Mouse (Mus musculus) Patski (cell line): ENCODE results near the gene Gusb. TPM values are rescaled to one million over a fixed set of nuclear protein-coding genes. Genes with fewer than 3 reads are reported as not detected.

ENCODE experiments used
- ATAC-seq: fragments of 100-300 bp; one replicate; pipeline ENCODE4 v1.8.0; 2021
- CTCF ChIA-PET: fragments of 350-600 bp; sonication (Branson Sonifier 250); formaldehyde crosslinking; loops from one replicate; lab custom pipeline; 2022; ENCODE audit warnings: inconsistent platforms; lab: Charles Lee
- POLR2A ChIA-PET: fragments of 350-600 bp; sonication (Branson Sonifier 250); formaldehyde crosslinking; loops from one replicate; lab custom pipeline; 2022; ENCODE audit warnings: antibody characterized with exemption, inconsistent platforms; lab: Charles Lee
- DNase-seq: peaks from one replicate; pipeline ENCODE4 v3.0.0-alpha.2; 2011; ENCODE audit warnings: low read depth, low spot score
- H3K27me3 ChIP-seq: fragments of 371-371 bp; one replicate; pipeline ENCODE4 v1.5.1; 2021
- CTCF ChIP-seq: fragments of 100-300 bp; IDR thresholded peaks from one replicate; pipeline ENCODE4 v1.5.1; 2021
- in situ Hi-C: fragments of 300-500 bp; cut with MboI; formaldehyde crosslinking; loops from 3 replicates; pipeline ENCODE4 v1.11.1; 2018; ENCODE audit warnings: low pct_unique_long_range_greater_than_20kb, mixed read lengths
- polyA plus RNA-seq: library from polyadenylated mRNA; unstranded; gene quantifications from one replicate; pipeline ENCODE4 v1.2.3, GENCODE M21; 2021

Gusb gene
- 63.8 TPM for polyA plus RNA-seq

- ChIA-PET CTCF (interaction anchor here (1.0 to 1.7 kb wide), 3 partner anchors 35 to 41 kb away, joined by 3 to 8 read pairs (median 4); no protein-coding TSS in a partner anchor), POLR2A (interaction anchor here (1.2 kb wide), 2 partner anchors 18 to 19 kb away, joined by 3 to 4 read pairs; no protein-coding TSS in a partner anchor)
- ATAC-seq, result peak; percentile 65
- DNase-seq, result no peak
- in situ Hi-C loops, result no loop called here
- no peak for TF ChIP-seq CTCF
- H3K27me3 ChIP-seq, result no peaks in the 10 kb centered on the region
Observed at GRCm38 (mm10) chr5:130002301-130003146, at the start of gene Gusb. Gusb (minus strand) TSS chr5:130003049.

- no peak for TF ChIP-seq CTCF
- in situ Hi-C loops, result no loop called here
- ATAC-seq, result no peak
- DNase-seq, result no peak
- ChIA-PET CTCF (interaction anchor here (0.9 to 3.5 kb wide), 7 partner anchors 9 to 135 kb away, joined by 3 to 10 read pairs (median 3); no protein-coding TSS in a partner anchor), POLR2A (no interaction called here)
- H3K27me3 ChIP-seq, result no peaks in the 10 kb centered on the region
Observed at GRCm38 (mm10) chr5:130052510-130052909, 49.7 kb upstream of the Gusb start.

DNA sequence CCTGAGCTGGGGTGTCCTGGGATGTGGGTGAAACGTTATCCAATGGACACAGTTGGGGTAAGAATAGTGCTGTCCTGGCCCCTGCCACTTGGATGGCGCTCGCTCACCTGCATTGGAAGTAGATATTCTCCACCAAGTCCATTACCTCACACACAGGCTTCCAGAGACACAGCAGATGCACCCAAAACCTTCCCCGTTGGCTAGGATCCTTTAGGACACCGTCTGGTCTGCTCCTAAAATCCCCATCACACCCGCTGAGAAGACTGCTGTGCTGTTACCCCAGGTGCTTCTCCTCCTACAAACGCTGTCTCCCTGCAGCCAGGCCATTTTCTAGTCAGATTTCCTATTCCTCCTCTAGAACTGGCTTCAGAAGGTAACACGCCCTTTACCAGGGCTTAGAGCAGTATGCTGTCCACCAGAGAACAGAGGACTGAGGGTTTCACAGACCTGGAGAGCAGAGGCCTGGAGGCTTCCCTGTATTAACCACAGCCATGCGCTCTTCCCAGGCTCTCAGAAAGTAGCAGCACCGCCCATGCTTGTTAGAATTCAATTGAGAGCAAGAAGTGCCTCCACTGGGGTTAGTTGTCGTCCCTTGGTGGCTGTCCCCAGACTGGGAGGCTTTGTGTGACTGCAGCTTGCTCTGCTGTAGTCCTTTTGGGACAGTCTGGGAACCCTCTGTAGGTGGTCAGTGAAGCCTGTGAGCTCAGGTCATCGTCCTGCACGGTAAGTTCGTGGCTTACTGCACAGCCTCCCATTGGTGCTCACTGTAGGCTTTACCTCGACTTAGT is 48.4 kb upstream of the Gusb start:
- ATAC-seq (no peak), DNase-seq (no peak)
- ChIA-PET CTCF (interaction anchor here (1.3 to 3.5 kb wide), 4 partner anchors 8 to 89 kb away, joined by 3 to 10 read pairs (median 9); no protein-coding TSS in a partner anchor), POLR2A (no interaction called here)
- H3K27me3 ChIP-seq, result no peaks in the 10 kb centered on the region
- no peak for TF ChIP-seq CTCF
- in situ Hi-C loops, result no loop called here

GRCm38 (mm10) chr5:130050416-130050815 is 47.6 kb upstream of the Gusb start:
- in situ Hi-C loops, result no loop called here
- DNase-seq (no peak), ATAC-seq (no peak)
- ChIA-PET CTCF (interaction anchor here (2.2 to 3.5 kb wide), 2 partner anchors 27 to 90 kb away, joined by 10 read pairs; no protein-coding TSS in a partner anchor), POLR2A (no interaction called here)
- H3K27me3 ChIP-seq, result no peaks in the 10 kb centered on the region
- no peak for TF ChIP-seq CTCF

- in situ Hi-C loops, result no loop called here
- POLR2A ChIA-PET, result interaction anchor here (1.0 kb wide), 1 partner anchor 11 kb away, joined by 3 read pairs; no protein-coding TSS in a partner anchor
- no peaks in the 10 kb centered on the region for H3K27me3 ChIP-seq
- ATAC-seq (no peak), DNase-seq (no peak)
- CTCF ChIA-PET, result interaction anchor here (1.0 to 1.9 kb wide), 5 partner anchors 11 to 35 kb away, joined by 3 to 4 read pairs (median 3); no protein-coding TSS in a partner anchor
- no peak for TF ChIP-seq CTCF
Observed at GRCm38 (mm10) chr5:130048786-130049520, 46.1 kb upstream of the Gusb start.

DNA sequence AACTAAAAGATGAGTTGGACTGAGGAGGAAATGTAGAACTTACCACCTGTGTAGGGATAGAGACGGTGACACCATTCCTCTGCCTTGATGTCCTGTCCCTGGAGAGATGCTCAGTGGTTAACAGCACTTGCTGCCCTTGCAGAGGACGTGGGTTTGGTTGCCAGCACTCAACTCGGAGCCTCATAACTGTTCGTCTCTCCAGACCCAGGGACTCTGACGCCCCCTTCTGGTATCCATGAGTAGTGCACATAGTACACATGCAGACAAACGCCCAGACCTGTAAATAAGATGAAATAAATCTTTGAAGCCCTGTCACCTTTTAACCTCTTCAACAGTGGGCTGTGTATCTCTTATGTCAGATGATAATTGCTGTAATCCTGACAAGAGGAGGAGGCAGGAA is 44.2 kb upstream of the Gusb start:
- H3K27me3 ChIP-seq, result no peaks in the 10 kb centered on the region
- TF ChIP-seq CTCF, result peak; percentile 54
- ATAC-seq (no peak), DNase-seq (no peak)
- in situ Hi-C loops, result no loop called here
- CTCF ChIA-PET, result interaction anchor here (1.4 kb wide), 1 partner anchor 9 kb away, joined by 5 read pairs; no protein-coding TSS in a partner anchor
- POLR2A ChIA-PET, result no interaction called here

DNA sequence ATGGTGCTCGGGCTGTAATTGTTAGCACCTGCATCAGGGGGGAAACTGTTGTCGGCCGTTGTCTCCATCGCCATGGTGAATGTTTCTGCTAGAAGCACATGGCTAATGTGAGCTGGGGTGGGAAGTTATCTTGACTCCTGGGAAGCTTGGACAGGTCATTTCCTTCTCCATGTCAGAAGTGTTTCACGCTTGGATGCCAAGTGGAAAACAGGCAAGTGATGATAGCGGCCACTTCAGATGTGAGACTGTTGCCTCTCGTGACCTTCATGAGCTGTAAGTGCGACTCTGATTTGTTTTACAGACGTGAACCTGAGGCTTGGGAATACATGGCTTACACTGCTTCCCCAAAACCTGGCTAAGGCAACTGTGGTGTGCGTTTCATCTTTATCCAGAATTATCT is 43.7 kb upstream of the Gusb start:
- TF ChIP-seq CTCF, result no peak
- ATAC-seq (no peak), DNase-seq (no peak)
- no peaks in the 10 kb centered on the region for H3K27me3 ChIP-seq
- in situ Hi-C loops, result no loop called here
- ChIA-PET CTCF (interaction anchor here (1.4 to 1.5 kb wide), 2 partner anchors 9 to 117 kb away, joined by 3 to 5 read pairs; no protein-coding TSS in a partner anchor), POLR2A (no interaction called here)

DNA sequence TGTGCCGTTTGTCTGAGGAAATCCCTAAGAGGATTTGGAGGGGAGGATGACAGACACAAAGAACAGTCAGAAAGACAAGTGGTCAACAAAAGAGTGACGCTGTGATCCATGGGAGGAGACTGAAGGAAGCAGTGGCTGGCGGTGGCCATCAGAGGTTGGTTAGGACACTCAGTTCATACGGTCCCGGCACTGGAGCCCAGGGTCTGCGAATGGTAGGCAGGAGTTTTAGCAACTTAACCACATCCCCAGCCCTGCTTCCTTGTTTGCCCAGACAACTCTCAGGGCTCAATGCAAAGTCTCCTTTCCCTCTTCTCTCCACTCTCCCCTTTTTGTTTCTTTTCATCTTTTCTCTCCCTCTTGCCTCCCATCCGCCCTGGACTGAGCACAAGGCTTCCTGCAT is 43.3 kb upstream of the Gusb start:
- in situ Hi-C loops, result no loop called here
- no peak for TF ChIP-seq CTCF
- H3K27me3 ChIP-seq, result no peaks in the 10 kb centered on the region
- DNase-seq (no peak), ATAC-seq (no peak)
- POLR2A ChIA-PET, result no interaction called here
- CTCF ChIA-PET, result interaction anchor here (1.5 to 2.4 kb wide), 4 partner anchors 23 to 118 kb away, joined by 3 to 9 read pairs (median 6); no protein-coding TSS in a partner anchor

DNA sequence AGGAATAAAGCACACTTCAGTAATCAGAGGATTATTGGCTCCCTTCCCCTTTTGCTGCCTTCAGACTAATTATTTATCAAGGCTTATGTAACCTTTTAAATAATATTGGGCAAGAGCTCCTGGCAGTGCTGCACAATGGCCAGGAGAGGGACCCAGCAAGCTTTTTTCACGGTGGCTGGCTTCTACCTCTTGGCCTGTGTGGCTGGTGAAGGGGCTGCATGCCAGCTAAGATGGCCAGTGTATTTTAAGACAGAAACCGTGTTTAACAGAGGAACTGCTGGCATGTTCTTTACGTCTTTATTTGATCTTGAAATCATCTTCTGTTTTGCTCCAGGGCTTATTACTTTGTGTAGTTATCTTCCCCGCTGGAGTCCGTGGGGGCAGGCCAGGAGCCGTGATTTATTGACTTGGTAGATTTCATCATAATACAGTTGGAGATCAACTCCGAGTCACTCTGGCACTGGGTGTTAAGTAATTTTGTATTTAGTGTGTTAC is 41.4 kb upstream of the Gusb start:
- ChIA-PET POLR2A (no interaction called here), CTCF (interaction anchor here (1.1 to 2.6 kb wide), 10 partner anchors 13 to 94 kb away, joined by 3 to 9 read pairs (median 6); partner anchors contain the start of gene Gusb)
- in situ Hi-C loops, result loop anchor here (5.0 kb wide), 1 partner anchor 47 kb away; no protein-coding TSS in a partner anchor
- no peak for DNase-seq
- TF ChIP-seq CTCF, result peak; percentile 85
- ATAC-seq, result peak; percentile 62
- no peaks in the 10 kb centered on the region for H3K27me3 ChIP-seq
